Mouse (Mus musculus) myocyte (in vitro differentiated cells): Measurements from ENCODE around the gene Nlrc5. TPM values are rescaled to one million over a fixed set of nuclear protein-coding genes. Genes with fewer than 3 reads are reported as not detected.

Experiments used
- H3K27me3 ChIP-seq: one replicate; pipeline ENCODE4 v1.6.1; 2011; ENCODE audit not compliant: control insufficient read depth, insufficient read depth, insufficient read length
- H3K36me3 ChIP-seq: one replicate; pipeline ENCODE4 v1.6.1; 2011; ENCODE audit not compliant: control insufficient read depth, insufficient read depth
- H3K4me2 ChIP-seq: one replicate; pipeline ENCODE4 v1.6.1; 2011; ENCODE audit warnings: low read depth, control low read depth
- H3K4me3 ChIP-seq: one replicate; pipeline ENCODE4 v1.5.1; 2011; ENCODE audit warnings: mild to moderate bottlenecking, control low read depth, moderate library complexity
- H3K79me2 ChIP-seq: one replicate; pipeline ENCODE4 v1.6.1; 2011; ENCODE audit not compliant: control insufficient read depth, insufficient read depth
- H3ac ChIP-seq: one replicate; pipeline ENCODE4 v1.6.1; 2011; ENCODE audit not compliant: control insufficient read depth, insufficient read length
- CEBPB ChIP-seq: IDR thresholded peaks from 2 replicates; pipeline ENCODE4 v1.6.1; 2011; ENCODE audit warnings: mild to moderate bottlenecking, moderate library complexity; ENCODE audit not compliant: poor library complexity, insufficient read depth, severe bottlenecking
- E2F4 ChIP-seq: IDR thresholded peaks from one replicate; pipeline ENCODE4 v1.6.1; 2011; ENCODE audit warnings: mild to moderate bottlenecking, control low read depth, moderate library complexity; ENCODE audit not compliant: insufficient read depth
- MAX ChIP-seq: IDR thresholded peaks from one replicate; pipeline ENCODE4 v1.6.1; 2011; ENCODE audit warnings: low read depth, mild to moderate bottlenecking, control low read depth
- MYOD1 ChIP-seq, 3 experiments: IDR thresholded peaks; one replicate each; pipeline ENCODE4 v1.6.1; 2011; ENCODE audit warnings: control low read depth in 2 of 3, low read depth in 2 of 3, mild to moderate bottlenecking in 2 of 3, moderate library complexity in 1 of 3; ENCODE audit not compliant: insufficient read length in 2 of 3, control insufficient read depth in 1 of 3
- MYOG ChIP-seq, 3 experiments: IDR thresholded peaks; one replicate each; pipeline ENCODE4 v1.6.1; 2011; ENCODE audit warnings: control low read depth in 2 of 3, low read depth in 2 of 3, mild to moderate bottlenecking in 2 of 3; ENCODE audit not compliant: insufficient read length in 2 of 3, control insufficient read depth in 1 of 3, insufficient read depth in 1 of 3
- POLR2A ChIP-seq: IDR thresholded peaks from one replicate; pipeline ENCODE4 v1.6.1; 2011; ENCODE audit warnings: low read depth, mild to moderate bottlenecking, control low read depth, moderate library complexity; ENCODE audit not compliant: insufficient read length
- POLR2AphosphoS2 ChIP-seq: IDR thresholded peaks from one replicate; pipeline ENCODE4 v1.6.1; 2011; ENCODE audit warnings: low read depth, control low read depth; ENCODE audit not compliant: insufficient read length
- REST ChIP-seq: IDR thresholded peaks from one replicate; pipeline ENCODE4 v1.6.1; 2011; ENCODE audit warnings: mild to moderate bottlenecking, control low read depth, moderate library complexity; ENCODE audit not compliant: insufficient read depth, insufficient read length
- SRF ChIP-seq: IDR thresholded peaks from one replicate; pipeline ENCODE4 v1.6.1; 2011; ENCODE audit warnings: low read depth; ENCODE audit not compliant: control insufficient read depth, insufficient read length
- TCF12 ChIP-seq: IDR thresholded peaks from one replicate; pipeline ENCODE4 v1.6.1; 2011; ENCODE audit warnings: mild to moderate bottlenecking, control low read depth; ENCODE audit not compliant: poor library complexity, insufficient read depth, severe bottlenecking
- TCF3 ChIP-seq: IDR thresholded peaks from one replicate; pipeline ENCODE4 v1.6.1; 2011; ENCODE audit warnings: low read depth, control low read depth; ENCODE audit not compliant: insufficient read length
- USF1 ChIP-seq: IDR thresholded peaks from one replicate; pipeline ENCODE4 v1.6.1; 2011; ENCODE audit warnings: low read depth, mild to moderate bottlenecking, control low read depth, moderate library complexity
- polyA plus RNA-seq: library from polyadenylated mRNA; unstranded; fragments of >200 nt; fragmentation: generic; extraction: Trizol; gene quantifications from one replicate; pipeline ENCODE4 v1.2.1, GENCODE M21; 2012; ENCODE audit warnings: missing spikeins

Nlrc5 gene
- polyA plus RNA-seq, 1 experiment, result 0.40 TPM

DNA sequence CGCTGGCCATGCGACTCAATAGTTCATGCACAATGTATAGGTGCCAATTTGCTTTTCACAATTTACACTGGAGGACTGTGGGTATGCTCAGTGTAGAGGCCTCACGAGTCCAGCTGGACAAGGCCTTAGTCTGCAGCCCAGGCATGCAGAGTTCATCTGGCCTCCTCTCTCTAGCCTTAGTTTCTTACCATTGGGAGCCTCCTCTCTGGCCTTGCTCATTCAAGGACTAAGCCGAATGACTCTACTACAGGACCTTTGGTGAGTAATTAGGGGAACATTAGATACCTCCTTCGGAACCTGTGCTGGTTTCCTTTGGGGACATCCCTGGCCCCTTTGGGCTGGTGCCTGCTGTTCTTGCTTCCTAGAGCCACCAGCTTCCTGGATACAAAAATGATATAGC lies 84.9 kb downstream of the Nlrc5 start:
- H3ac ChIP-seq, result no peak overlapping the region
- peaks cover 6% of the 10 kb centered on the region for H3K27me3 ChIP-seq
- TF ChIP-seq MAX (no peak), POLR2AphosphoS2 (no peak), MYOG (IDR thresholded peaks at IDR 0.05; ENCODE audit: control insufficient read depth in 1 of 3, insufficient read depth in 1 of 3, insufficient read length in 2 of 3, low read depth in 2 of 3) (no peak), CEBPB (no peak), USF1 (no peak), TCF3 (no peak), REST (no peak), SRF (no peak), E2F4 (no peak)
- no peaks in the 10 kb centered on the region for H3K79me2 ChIP-seq
- no peak overlapping the region for H3K4me3 ChIP-seq
- H3K4me2 ChIP-seq, result no peak overlapping the region
- H3K36me3 ChIP-seq, result no peaks in the 10 kb centered on the region

DNA sequence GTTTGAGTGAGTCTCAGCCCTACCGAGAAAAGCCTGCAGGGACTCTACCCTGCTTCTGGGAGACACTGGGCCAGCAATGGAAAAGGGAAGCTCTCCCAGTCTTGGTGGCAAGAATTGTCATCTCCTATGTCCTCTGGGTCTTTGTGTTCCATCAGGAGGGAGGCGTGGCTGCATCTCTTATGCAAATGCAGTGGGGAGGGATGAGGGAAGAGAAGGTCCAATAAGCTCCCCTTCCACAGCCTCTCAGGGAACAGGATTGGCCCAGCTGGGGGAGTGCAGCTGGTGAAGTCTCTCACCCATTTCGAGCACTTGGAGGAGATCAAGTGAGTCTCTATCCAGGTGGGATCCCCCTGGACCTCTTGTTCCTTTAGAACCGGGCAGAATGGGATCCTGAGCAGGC lies 87.3 kb downstream of the Nlrc5 start:
- H3K79me2 ChIP-seq, result no peaks in the 10 kb centered on the region
- peaks cover 10% of the 10 kb centered on the region for H3K27me3 ChIP-seq
- no peaks in the 10 kb centered on the region for H3K36me3 ChIP-seq
- no peak overlapping the region for H3K4me2 ChIP-seq
- no peak overlapping the region for H3ac ChIP-seq
- TF ChIP-seq TCF3 (no peak), MYOD1 (IDR thresholded peaks at IDR 0.05; ENCODE audit: control insufficient read depth in 1 of 3, insufficient read length in 2 of 3, low read depth in 2 of 3) (no peak), E2F4 (no peak), POLR2A (no peak), POLR2AphosphoS2 (no peak), CEBPB (no peak), MAX (no peak), MYOG (IDR thresholded peaks at IDR 0.05; ENCODE audit: control insufficient read depth in 1 of 3, insufficient read depth in 1 of 3, insufficient read length in 2 of 3, low read depth in 2 of 3) (no peak), USF1 (no peak), TCF12 (no peak), REST (no peak), SRF (no peak)
- no peak overlapping the region for H3K4me3 ChIP-seq

DNA sequence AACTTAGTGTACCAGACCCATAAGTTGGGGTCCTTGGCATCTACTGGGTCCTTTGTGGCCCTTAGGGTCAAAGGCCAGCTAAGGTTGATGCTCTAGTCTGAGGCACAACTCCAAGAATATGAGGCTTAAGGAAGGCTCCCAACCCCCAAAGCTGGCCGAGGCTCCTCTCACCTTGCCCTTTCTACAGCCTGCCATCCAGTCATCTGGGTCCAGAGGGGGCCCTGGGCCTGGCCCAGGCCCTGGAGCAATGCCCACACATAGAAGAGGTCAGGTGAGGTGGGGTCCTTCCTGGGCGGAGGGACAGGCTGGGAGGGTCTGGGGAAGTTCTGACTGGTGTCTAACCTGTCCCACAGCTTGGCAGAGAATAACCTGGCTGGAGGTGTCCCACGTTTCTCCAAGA lies 88.3 kb downstream of the Nlrc5 start:
- no peak overlapping the region for H3ac ChIP-seq
- H3K36me3 ChIP-seq, result no peaks in the 10 kb centered on the region
- H3K79me2 ChIP-seq, result no peaks in the 10 kb centered on the region
- no peak overlapping the region for H3K4me3 ChIP-seq
- peaks cover 10% of the 10 kb centered on the region for H3K27me3 ChIP-seq
- no peak overlapping the region for H3K4me2 ChIP-seq
- TF ChIP-seq SRF, result no peak
- TF ChIP-seq REST, result no peak
- TF ChIP-seq MYOG (IDR thresholded peaks at IDR 0.05; ENCODE audit: control insufficient read depth in 1 of 3, insufficient read depth in 1 of 3, insufficient read length in 2 of 3, low read depth in 2 of 3), result no peak
- TF ChIP-seq TCF12, result no peak
- TF ChIP-seq MAX, result no peak
- TF ChIP-seq MYOD1 (IDR thresholded peaks at IDR 0.05; ENCODE audit: control insufficient read depth in 1 of 3, insufficient read length in 2 of 3, low read depth in 2 of 3), result no peak
- no peak for TF ChIP-seq TCF3
- TF ChIP-seq USF1, result no peak
- TF ChIP-seq POLR2A, result no peak
- TF ChIP-seq CEBPB, result no peak
- TF ChIP-seq E2F4, result no peak
- TF ChIP-seq POLR2AphosphoS2, result no peak

DNA sequence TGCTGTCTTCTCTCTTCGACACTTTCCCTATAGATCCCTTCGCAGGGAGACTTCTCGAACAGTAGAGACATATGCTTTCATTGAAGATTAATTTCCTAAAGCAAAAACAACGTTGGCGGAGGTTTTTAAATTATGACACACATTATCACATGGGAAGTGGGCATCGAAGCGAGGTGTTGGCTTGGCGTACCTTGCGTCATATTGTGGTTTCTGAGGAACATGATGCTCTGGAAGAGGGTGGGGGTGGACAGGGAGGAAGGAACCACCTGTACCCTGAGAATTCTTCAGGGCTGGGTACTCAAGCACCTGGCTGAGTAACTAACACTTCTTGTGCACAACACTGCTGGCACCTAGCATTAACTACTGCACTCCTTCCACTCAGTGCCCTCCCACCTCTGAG lies 90.4 kb downstream of the Nlrc5 start:
- Histone ChIP-seq H3ac (no peak overlapping the region), H3K4me2 (no peak overlapping the region), H3K27me3 (peaks cover 10% of the 10 kb centered on the region), H3K79me2 (no peaks in the 10 kb centered on the region), H3K4me3 (no peak overlapping the region), H3K36me3 (no peaks in the 10 kb centered on the region)
- no peak for TF ChIP-seq E2F4
- TF ChIP-seq MYOD1 (IDR thresholded peaks at IDR 0.05; ENCODE audit: control insufficient read depth in 1 of 3, insufficient read length in 2 of 3, low read depth in 2 of 3), result no peak
- no peak for TF ChIP-seq USF1
- TF ChIP-seq CEBPB, result no peak
- TF ChIP-seq REST, result no peak
- TF ChIP-seq MYOG (IDR thresholded peaks at IDR 0.05; ENCODE audit: control insufficient read depth in 1 of 3, insufficient read depth in 1 of 3, insufficient read length in 2 of 3, low read depth in 2 of 3), result no peak
- TF ChIP-seq POLR2AphosphoS2, result no peak

DNA sequence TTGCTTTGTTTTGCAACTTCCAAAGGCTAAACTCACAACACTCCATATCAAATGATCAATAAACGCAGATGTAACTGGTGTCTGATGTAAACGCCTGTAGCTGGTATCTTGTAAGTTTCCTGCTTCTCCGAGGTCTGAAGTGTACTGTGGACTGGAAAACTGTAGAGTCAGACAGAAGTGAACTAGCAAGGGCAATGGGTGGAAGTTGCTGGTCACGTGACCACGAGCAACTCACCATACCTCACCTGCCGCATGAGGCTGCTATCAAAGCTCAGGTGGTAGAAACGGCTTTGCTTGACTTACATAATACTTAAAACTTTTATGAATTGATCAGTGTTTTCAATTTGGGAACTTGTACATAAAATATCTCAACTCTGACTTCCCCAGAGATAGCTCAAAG lies 93.0 kb downstream of the Nlrc5 start:
- Histone ChIP-seq H3K36me3 (no peaks in the 10 kb centered on the region), H3K79me2 (no peaks in the 10 kb centered on the region), H3ac (no peak overlapping the region), H3K27me3 (peaks cover 5% of the 10 kb centered on the region), H3K4me2 (no peak overlapping the region), H3K4me3 (no peak overlapping the region)
- no peak for TF ChIP-seq MAX

DNA sequence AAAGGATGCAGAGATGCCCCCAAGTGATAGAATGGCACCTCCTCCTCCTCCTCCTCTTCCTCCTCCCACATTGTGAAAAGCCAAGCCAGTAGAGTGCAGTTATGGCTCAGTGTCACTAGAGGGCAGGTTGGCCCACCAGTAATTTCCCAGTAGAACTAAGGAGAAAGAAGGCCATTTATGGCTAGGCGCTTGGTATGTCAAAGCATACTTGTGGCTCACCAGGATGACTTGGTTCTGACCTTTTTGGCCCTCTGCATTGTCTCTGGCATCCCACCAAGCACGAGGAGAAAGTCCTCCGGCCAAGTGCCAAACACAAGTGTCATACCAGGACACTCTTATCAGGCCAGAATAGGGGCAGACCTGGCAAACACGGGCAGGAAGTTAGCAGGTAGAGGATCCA lies 94.1 kb downstream of the Nlrc5 start:
- Histone ChIP-seq H3ac (no peak overlapping the region), H3K4me3 (no peak overlapping the region), H3K36me3 (no peaks in the 10 kb centered on the region), H3K27me3 (peaks cover 5% of the 10 kb centered on the region), H3K4me2 (no peak overlapping the region), H3K79me2 (no peaks in the 10 kb centered on the region)
- TF ChIP-seq MYOG (IDR thresholded peaks at IDR 0.05; ENCODE audit: control insufficient read depth in 1 of 3, insufficient read depth in 1 of 3, insufficient read length in 2 of 3, low read depth in 2 of 3) (peak in 1 of 3 experiments; percentile 12), MAX (no peak), E2F4 (no peak), MYOD1 (IDR thresholded peaks at IDR 0.05; ENCODE audit: control insufficient read depth in 1 of 3, insufficient read length in 2 of 3, low read depth in 2 of 3) (no peak), REST (no peak), SRF (peak; percentile 90), USF1 (no peak)
